Comparison of ENCODE assay signal across 1 mouse cellular context in genomic region chr1:133800948-133801393, GRCm38 (mm10).
TF ChIP-seq lines count a peak whose summit lies in the region.

TSS of gene Atp2b4 (minus strand) at chr1:133801041.

TF ChIP-seq in MEL, 35 proteins besides CTCF, POLR2A, EP300 and RAD21 (continued from another document):
- TF ChIP-seq MEF2A (IDR thresholded peaks at IDR 0.05; ENCODE audit: extremely low read depth, insufficient replicate concordance, low read depth, low read length, poor library complexity, severe bottlenecking) (no peak), TCF12 (IDR thresholded peaks at IDR 0.05; ENCODE audit: low read depth, low read length) (no peak), E2F4 (IDR thresholded peaks at IDR 0.05; ENCODE audit: borderline replicate concordance, low read depth, low read length) (no peak), USF2 (IDR thresholded peaks at IDR 0.05; ENCODE audit: borderline replicate concordance in 1 of 2, insufficient read depth in 1 of 2, low read depth in 1 of 2, low read length in 2 of 2) (no peak)
